Mouse (Mus musculus) ES-E14 (cell line): ENCODE data around the gene Ap3b2. TPM values are rescaled to one million over a fixed set of nuclear protein-coding genes. Genes with fewer than 3 reads are reported as not detected.

Experiments used
- DNase-seq: peaks from one replicate; pipeline ENCODE4 v3.0.0-alpha.2; 2013; ENCODE audit warnings: low read depth, low spot score
- H3K27ac ChIP-seq: 2 replicates; pipeline ENCODE4 v1.5.1; 2012; ENCODE audit warnings: low read depth, mild to moderate bottlenecking, low read length, moderate library complexity, mixed read lengths; ENCODE audit not compliant: poor library complexity, insufficient read depth, severe bottlenecking
- H3K36me3 ChIP-seq: 2 replicates; pipeline ENCODE4 v1.6.1; 2012; ENCODE audit warnings: mild to moderate bottlenecking, low read length, moderate library complexity, mixed read lengths; ENCODE audit not compliant: control insufficient read depth, poor library complexity, insufficient read depth, severe bottlenecking
- H3K4me1 ChIP-seq, 2 experiments: fragments of 150-350 bp in 1 of 2; sonication (generic) in 1 of 2; 2 replicates each; pipeline ENCODE4 v1.6.1; 2012; ENCODE audit warnings: low read length in 2 of 2, mild to moderate bottlenecking in 1 of 2, mixed read lengths in 1 of 2; ENCODE audit not compliant: control insufficient read depth in 2 of 2, insufficient read depth in 2 of 2, poor library complexity in 1 of 2
- H3K4me3 ChIP-seq, 2 experiments: fragments of 150-350 bp in 1 of 2; sonication (generic) in 1 of 2; 2 replicates each; pipeline ENCODE4 v1.5.1; 2012; ENCODE audit warnings: low read length in 2 of 2, low read depth in 1 of 2, mild to moderate bottlenecking in 1 of 2, mixed read lengths in 1 of 2; ENCODE audit not compliant: insufficient read depth in 1 of 2, poor library complexity in 1 of 2, severe bottlenecking in 1 of 2
- H3K9ac ChIP-seq: 2 replicates; pipeline ENCODE4 v1.6.1; 2012; ENCODE audit warnings: low read depth, mild to moderate bottlenecking, low read length, mixed read lengths; ENCODE audit not compliant: poor library complexity, insufficient read depth, severe bottlenecking
- H3K9me3 ChIP-seq: fragments of 150-350 bp; sonication (generic); 2 replicates; pipeline ENCODE4 v1.6.1; 2012; ENCODE audit warnings: low read depth, mild to moderate bottlenecking, low read length; ENCODE audit not compliant: control insufficient read depth, insufficient read depth
- CHD2 ChIP-seq: IDR thresholded peaks from 2 replicates; pipeline ENCODE4 v1.6.1; 2014; ENCODE audit warnings: mild to moderate bottlenecking, low read depth, low read length, inconsistent platforms
- HCFC1 ChIP-seq: IDR thresholded peaks from 2 replicates; pipeline ENCODE4 v1.6.1; 2012; ENCODE audit warnings: low read length, inconsistent platforms, borderline replicate concordance; ENCODE audit not compliant: insufficient read depth
- MAFK ChIP-seq: IDR thresholded peaks from 2 replicates; pipeline ENCODE4 v1.6.1; 2014; ENCODE audit warnings: mild to moderate bottlenecking, low read depth, low read length, inconsistent platforms; ENCODE audit not compliant: insufficient read depth
- ZC3H11A ChIP-seq: IDR thresholded peaks from 2 replicates; pipeline ENCODE4 v1.6.1; 2012; ENCODE audit warnings: low read depth, mild to moderate bottlenecking, inconsistent platforms, low read length, borderline replicate concordance
- ZNF384 ChIP-seq: IDR thresholded peaks from 2 replicates; pipeline ENCODE4 v1.6.1; 2012; ENCODE audit warnings: low read depth, low read length, inconsistent platforms
- in situ Hi-C, 2 experiments: fragments of 600-800 bp; cut with MboI; formaldehyde crosslinking; loops; one replicate each; pipeline ENCODE4 v1.15.1; 2025; ENCODE audit warnings: low sequenced_read_pairs in 2 of 2, inconsistent platforms in 1 of 2; ENCODE audit not compliant: unreplicated experiment in 2 of 2
- total RNA-seq: library from RNA; depleted of rRNA; stranded (reverse); fragments of 300-350 nt; gene quantifications from 2 replicates; pipeline ENCODE4 v1.2.3, GENCODE M21; 2012

Gene Ap3b2
- total RNA-seq, 1 experiment, result 5.3 TPM

DNA sequence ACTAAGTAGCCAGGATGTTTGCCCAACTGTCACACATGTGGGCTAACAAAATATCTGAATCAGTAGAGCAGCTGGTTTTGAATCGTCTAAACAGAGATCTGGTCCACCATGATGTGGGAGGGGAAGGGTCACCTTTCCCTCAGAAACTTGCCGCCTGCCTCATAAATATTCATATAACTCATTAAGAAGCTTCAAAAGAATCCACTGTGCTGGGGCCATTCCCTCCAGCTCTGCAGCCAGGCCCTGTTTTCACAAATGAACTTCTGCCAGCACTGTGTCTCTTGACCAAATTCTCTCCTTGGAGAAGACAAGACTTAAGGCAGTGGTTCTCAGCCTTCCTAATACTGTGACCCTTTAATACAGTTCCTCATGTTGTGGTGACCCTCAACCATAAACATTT, 45.8 kb upstream of the Ap3b2 start:
- no peak for DNase-seq
- H3K4me1 ChIP-seq, result peaks cover 0 to 3% of the 10 kb centered on the region in 2 experiments; a peak in 1 of 4 replicates
- in situ Hi-C loops, result no loop called here
- no peak overlapping the region for H3K9ac ChIP-seq
- no peaks in the 10 kb centered on the region; the same call in 1 of the 2 replicates for H3K36me3 ChIP-seq
- H3K9me3 ChIP-seq, result no peaks in the 10 kb centered on the region
- no peak overlapping the region for H3K27ac ChIP-seq
- TF ChIP-seq CHD2, result no peak
- TF ChIP-seq MAFK, result no peak
- no peak for TF ChIP-seq ZC3H11A
- no peak for TF ChIP-seq HCFC1
- no peak for TF ChIP-seq ZNF384
- H3K4me3 ChIP-seq, result no peak overlapping the region

GRCm38 (mm10) chr7:81538070-81538675, 44.4 kb upstream of the Ap3b2 start:
- no peak overlapping the region for H3K9ac ChIP-seq
- no peak for TF ChIP-seq ZC3H11A
- no peak for TF ChIP-seq HCFC1
- TF ChIP-seq CHD2, result peak; percentile 63
- TF ChIP-seq MAFK, result no peak
- peaks cover 0 to 3% of the 10 kb centered on the region in 2 experiments; a peak in 1 of 4 replicates for H3K4me1 ChIP-seq
- no peak for DNase-seq
- no peaks in the 10 kb centered on the region for H3K9me3 ChIP-seq
- in situ Hi-C loops, result no loop called here
- no peaks in the 10 kb centered on the region; the same call in 1 of the 2 replicates for H3K36me3 ChIP-seq
- H3K4me3 ChIP-seq, result no peak overlapping the region
- H3K27ac ChIP-seq, result no peak overlapping the region

DNA sequence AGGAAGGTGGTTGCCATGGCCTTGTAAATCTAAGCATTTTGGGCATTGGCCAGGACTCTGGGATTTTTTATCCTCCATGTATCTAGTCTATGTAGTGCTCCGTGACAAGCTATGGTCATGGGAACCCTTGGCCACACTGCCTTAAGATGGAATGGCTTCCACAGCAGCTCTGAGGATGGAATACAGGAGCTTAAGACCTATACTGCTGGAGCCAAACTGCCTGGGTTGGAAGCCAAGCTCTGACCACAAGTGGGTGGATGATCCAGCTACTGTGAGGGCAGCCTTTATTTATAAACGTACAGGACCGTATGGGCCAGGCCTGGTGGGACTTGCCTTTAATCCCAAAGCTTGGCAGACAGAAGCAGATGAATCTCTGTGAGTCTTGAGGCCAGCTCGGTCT, 42.8 kb upstream of the Ap3b2 start:
- peaks cover 10% of the 10 kb centered on the region; the same call in 1 of the 2 replicates for H3K36me3 ChIP-seq
- TF ChIP-seq ZNF384, result no peak
- TF ChIP-seq CHD2, result no peak
- no peak for TF ChIP-seq HCFC1
- TF ChIP-seq ZC3H11A, result no peak
- no peak for TF ChIP-seq MAFK

GRCm38 (mm10) chr7:81531462-81531861, 37.7 kb upstream of the Ap3b2 start:
- Histone ChIP-seq H3K36me3 (peaks cover 29% of the 10 kb centered on the region), H3K9ac (no peak overlapping the region), H3K4me1 (peaks cover 1 to 2% of the 10 kb centered on the region in 2 experiments; a peak in 2 of 4 replicates), H3K27ac (no peak overlapping the region), H3K9me3 (no peaks in the 10 kb centered on the region), H3K4me3 (no peak overlapping the region)
- in situ Hi-C loops, result no loop called here
- DNase-seq, result no peak
- no peak for TF ChIP-seq CHD2
- no peak for TF ChIP-seq ZNF384
- no peak for TF ChIP-seq HCFC1
- no peak for TF ChIP-seq MAFK
- no peak for TF ChIP-seq ZC3H11A

More for the DNA sequence above, 42.8 kb upstream of the Ap3b2 start:
- Histone ChIP-seq H3K4me3 (no peak overlapping the region), H3K9ac (no peak overlapping the region), H3K4me1 (peaks cover 0 to 3% of the 10 kb centered on the region in 2 experiments; a peak in 1 of 4 replicates), H3K9me3 (no peaks in the 10 kb centered on the region), H3K27ac (no peak overlapping the region)
- in situ Hi-C loops, result no loop called here
- no peak for DNase-seq

GRCm38 (mm10) chr7:81528918-81529317, 35.2 kb upstream of the Ap3b2 start:
- no peak for DNase-seq
- H3K9ac ChIP-seq, result no peak overlapping the region
- no peaks in the 10 kb centered on the region for H3K9me3 ChIP-seq
- peaks cover 29% of the 10 kb centered on the region for H3K36me3 ChIP-seq
- in situ Hi-C loops, result no loop called here
- peaks cover 1 to 4% of the 10 kb centered on the region in 2 experiments; a peak in 2 of 4 replicates for H3K4me1 ChIP-seq
- H3K4me3 ChIP-seq, result no peak overlapping the region
- TF ChIP-seq HCFC1, result no peak
- no peak for TF ChIP-seq CHD2
- TF ChIP-seq MAFK, result no peak
- no peak for TF ChIP-seq ZC3H11A
- TF ChIP-seq ZNF384, result no peak
- H3K27ac ChIP-seq, result no peak overlapping the region
